Mouse (Mus musculus) embryonic facial prominence, embryonic 13.5 days (tissue): Measurements from ENCODE around the gene Tmem123. TPM values are rescaled to one million over a fixed set of nuclear protein-coding genes. Genes with fewer than 3 reads are reported as not detected.

Experiments used
- ATAC-seq: fragments of 200-750 bp; cut with Nextera tagmentation; 2 replicates; pipeline ENCODE4 v1.8.0; 2017; ENCODE audit warnings: low read depth; ENCODE audit not compliant: insufficient number of reproducible peaks, insufficient read depth, low FRiP score, low TSS enrichment
- H3K27ac ChIP-seq: fragments of 300-500 bp; sonication (generic); 2 replicates; pipeline ENCODE4 v1.5.1; 2015; ENCODE audit warnings: moderate library complexity, mild to moderate bottlenecking, inconsistent platforms
- H3K27me3 ChIP-seq: fragments of 300-500 bp; sonication (generic); 2 replicates; pipeline ENCODE4 v1.6.1; 2015; ENCODE audit warnings: mild to moderate bottlenecking, inconsistent platforms
- H3K36me3 ChIP-seq: fragments of 300-500 bp; sonication (generic); 2 replicates; pipeline ENCODE4 v1.6.1; 2015; ENCODE audit warnings: mild to moderate bottlenecking, inconsistent platforms
- H3K4me1 ChIP-seq: fragments of 300-500 bp; sonication (generic); 2 replicates; pipeline ENCODE4 v1.6.1; 2015; ENCODE audit warnings: inconsistent platforms
- H3K4me2 ChIP-seq: fragments of 300-500 bp; sonication (generic); 2 replicates; pipeline ENCODE4 v1.6.1; 2015; ENCODE audit warnings: moderate library complexity, mild to moderate bottlenecking, inconsistent platforms
- H3K4me3 ChIP-seq: fragments of 300-500 bp; sonication (generic); 2 replicates; pipeline ENCODE4 v1.5.1; 2015; ENCODE audit warnings: mild to moderate bottlenecking, inconsistent platforms
- H3K9ac ChIP-seq: fragments of 300-500 bp; sonication (generic); 2 replicates; pipeline ENCODE4 v1.6.1; 2015; ENCODE audit warnings: mild to moderate bottlenecking, inconsistent platforms
- H3K9me3 ChIP-seq: fragments of 300-500 bp; sonication (generic); 2 replicates; pipeline ENCODE4 v1.6.1; 2016; ENCODE audit warnings: inconsistent platforms
- WGBS: fragments of 180-500 bp; shearing (Covaris S2); methylation state at CpG from one replicate; pipeline ENCODE4 v1.1.7; 2015; ENCODE audit warnings: mixed read lengths; 5-methylcytosine and 5-hydroxymethylcytosine counted together
- polyA plus RNA-seq: library from polyadenylated mRNA; unstranded; fragments of >200 nt; fragmentation: Nextera tagmentation; extraction: Ambion mirVana; gene quantifications from 2 replicates; pipeline ENCODE4 v1.2.1, GENCODE M21; 2015

The Tmem123 gene
- polyA plus RNA-seq, 1 experiment from 2014 or later = 78.1 TPM

GRCm38 (mm10) chr9:7764463-7764871 lies 626 bp downstream of the Tmem123 start:
- H3K27ac ChIP-seq = peak overlapping the region; percentile 73
- peaks cover 23% of the 10 kb centered on the region for H3K4me1 ChIP-seq
- WGBS = under 1% methylated on average over 14 of the region's 14 CpGs
- peak; percentile 9; the same call in 1 of the 2 replicates for ATAC-seq
- H3K27me3 ChIP-seq = peaks cover 12% of the 10 kb centered on the region
- peak overlapping the region; percentile 84 for H3K9ac ChIP-seq
- peak overlapping the region; percentile 75 for H3K4me2 ChIP-seq
- peak overlapping the region; percentile 75 for H3K4me3 ChIP-seq
- H3K36me3 ChIP-seq = peaks cover 8% of the 10 kb centered on the region
- H3K9me3 ChIP-seq = peaks cover 2% of the 10 kb centered on the region; the same call in 1 of the 2 replicates

- ATAC-seq = no peak
- Histone ChIP-seq H3K4me3 (peak overlapping the region; percentile 75), H3K27ac (peak overlapping the region; percentile 16; the same call in 1 of the 2 replicates), H3K9me3 (no peaks in the 10 kb centered on the region), H3K4me2 (peak overlapping the region; percentile 75), H3K27me3 (peaks cover 12% of the 10 kb centered on the region), H3K9ac (0 out of 2 replicates have a peak overlapping the region, but pooled peaks have one; percentile 3), H3K36me3 (peaks cover 14% of the 10 kb centered on the region), H3K4me1 (peaks cover 23% of the 10 kb centered on the region)
- WGBS = 47% methylated on average over 3 of the region's 3 CpGs
Measured at GRCm38 (mm10) chr9:7765236-7765635, 1.4 kb downstream of the Tmem123 start.

GRCm38 (mm10) chr9:7766582-7766981 lies 2.7 kb downstream of the Tmem123 start:
- H3K4me1 ChIP-seq = peaks cover 23% of the 10 kb centered on the region
- H3K4me3 ChIP-seq = no peak overlapping the region
- WGBS = 68% methylated on average over 3 of the region's 3 CpGs
- no peak for ATAC-seq
- H3K27ac ChIP-seq = no peak overlapping the region
- H3K9me3 ChIP-seq = no peaks in the 10 kb centered on the region
- H3K36me3 ChIP-seq = peaks cover 18% of the 10 kb centered on the region
- H3K9ac ChIP-seq = no peak overlapping the region
- H3K27me3 ChIP-seq = peaks cover 12% of the 10 kb centered on the region
- no peak overlapping the region for H3K4me2 ChIP-seq

GRCm38 (mm10) chr9:7767526-7767925 lies 3.7 kb downstream of the Tmem123 start:
- Histone ChIP-seq H3K9ac (no peak overlapping the region), H3K4me3 (no peak overlapping the region), H3K36me3 (peaks cover 24% of the 10 kb centered on the region), H3K4me1 (peaks cover 30% of the 10 kb centered on the region), H3K9me3 (no peaks in the 10 kb centered on the region), H3K27ac (no peak overlapping the region), H3K4me2 (no peak overlapping the region), H3K27me3 (peaks cover 4% of the 10 kb centered on the region)
- WGBS = 44% methylated on average over 2 of the region's 2 CpGs
- no peak for ATAC-seq

- Histone ChIP-seq H3K4me1 (peaks cover 25% of the 10 kb centered on the region), H3K27me3 (no peaks in the 10 kb centered on the region), H3K4me2 (no peak overlapping the region), H3K36me3 (peaks cover 38% of the 10 kb centered on the region), H3K27ac (no peak overlapping the region), H3K9ac (no peak overlapping the region), H3K4me3 (no peak overlapping the region), H3K9me3 (no peaks in the 10 kb centered on the region)
- ATAC-seq = no peak
- 65% methylated on average over 4 of the region's 4 CpGs for WGBS
Measured at GRCm38 (mm10) chr9:7769081-7769480, 5.2 kb downstream of the Tmem123 start.

- Histone ChIP-seq H3K4me1 (peaks cover 23% of the 10 kb centered on the region), H3K27ac (no peak overlapping the region), H3K4me3 (no peak overlapping the region), H3K4me2 (no peak overlapping the region), H3K27me3 (no peaks in the 10 kb centered on the region), H3K9me3 (no peaks in the 10 kb centered on the region), H3K9ac (no peak overlapping the region), H3K36me3 (peaks cover 39% of the 10 kb centered on the region)
- 87% methylated on average over 5 of the region's 5 CpGs for WGBS
- ATAC-seq = no peak
Measured at GRCm38 (mm10) chr9:7769491-7769890, 5.7 kb downstream of the Tmem123 start.

- H3K4me2 ChIP-seq = no peak overlapping the region
- H3K4me3 ChIP-seq = no peak overlapping the region
- WGBS = 77% methylated on average over 2 of the region's 2 CpGs
- no peaks in the 10 kb centered on the region for H3K27me3 ChIP-seq
- H3K9ac ChIP-seq = no peak overlapping the region
- peaks cover 39% of the 10 kb centered on the region for H3K36me3 ChIP-seq
- H3K9me3 ChIP-seq = no peaks in the 10 kb centered on the region
- ATAC-seq = no peak
- H3K27ac ChIP-seq = no peak overlapping the region
- peaks cover 7% of the 10 kb centered on the region; the same call in 1 of the 2 replicates for H3K4me1 ChIP-seq
Measured at GRCm38 (mm10) chr9:7772361-7772760, 8.5 kb downstream of the Tmem123 start.

GRCm38 (mm10) chr9:7772773-7773454 lies 9.1 kb downstream of the Tmem123 start:
- H3K27me3 ChIP-seq = no peaks in the 10 kb centered on the region
- no peaks in the 10 kb centered on the region for H3K9me3 ChIP-seq
- H3K36me3 ChIP-seq = peaks cover 39% of the 10 kb centered on the region
- no peak overlapping the region for H3K4me2 ChIP-seq
- no peak overlapping the region for H3K9ac ChIP-seq
- WGBS = 70% methylated on average over 4 of the region's 4 CpGs
- no peak overlapping the region for H3K27ac ChIP-seq
- H3K4me1 ChIP-seq = peaks cover 7% of the 10 kb centered on the region; the same call in 1 of the 2 replicates
- no peak overlapping the region for H3K4me3 ChIP-seq
- no peak for ATAC-seq

- Histone ChIP-seq H3K9me3 (no peaks in the 10 kb centered on the region), H3K27me3 (no peaks in the 10 kb centered on the region), H3K36me3 (peaks cover 39% of the 10 kb centered on the region), H3K4me2 (no peak overlapping the region), H3K4me3 (no peak overlapping the region), H3K4me1 (peaks cover 7% of the 10 kb centered on the region; the same call in 1 of the 2 replicates), H3K9ac (no peak overlapping the region), H3K27ac (no peak overlapping the region)
- ATAC-seq = no peak
- WGBS = 93% methylated on average over 5 of the region's 5 CpGs
Measured at GRCm38 (mm10) chr9:7773686-7774085, 9.8 kb downstream of the Tmem123 start.

- no peaks in the 10 kb centered on the region for H3K27me3 ChIP-seq
- peaks cover 38% of the 10 kb centered on the region for H3K36me3 ChIP-seq
- no peak for ATAC-seq
- no peaks in the 10 kb centered on the region for H3K9me3 ChIP-seq
- no peak overlapping the region for H3K4me2 ChIP-seq
- peaks cover 7% of the 10 kb centered on the region; the same call in 1 of the 2 replicates for H3K4me1 ChIP-seq
- no peak overlapping the region for H3K9ac ChIP-seq
- H3K27ac ChIP-seq = no peak overlapping the region
- 89% methylated on average over 10 of the region's 10 CpGs for WGBS
- no peak overlapping the region for H3K4me3 ChIP-seq
Measured at GRCm38 (mm10) chr9:7774538-7774937, 10.7 kb downstream of the Tmem123 start.

- Histone ChIP-seq H3K27ac (no peak overlapping the region), H3K9me3 (no peaks in the 10 kb centered on the region), H3K9ac (no peak overlapping the region), H3K27me3 (no peaks in the 10 kb centered on the region), H3K4me1 (peaks cover 7% of the 10 kb centered on the region; the same call in 1 of the 2 replicates), H3K4me2 (no peak overlapping the region), H3K4me3 (no peak overlapping the region), H3K36me3 (peaks cover 35% of the 10 kb centered on the region)
- WGBS = 88% methylated on average over 2 of the region's 2 CpGs
- ATAC-seq = no peak
Measured at GRCm38 (mm10) chr9:7775011-7775410, 11.2 kb downstream of the Tmem123 start.

- WGBS = 83% methylated on average over 3 of the region's 3 CpGs
- peaks cover 29% of the 10 kb centered on the region for H3K36me3 ChIP-seq
- no peaks in the 10 kb centered on the region for H3K9me3 ChIP-seq
- no peak overlapping the region for H3K9ac ChIP-seq
- H3K4me1 ChIP-seq = peaks cover 7% of the 10 kb centered on the region; the same call in 1 of the 2 replicates
- H3K4me2 ChIP-seq = no peak overlapping the region
- no peaks in the 10 kb centered on the region for H3K27me3 ChIP-seq
- ATAC-seq = no peak
- H3K4me3 ChIP-seq = no peak overlapping the region
- no peak overlapping the region for H3K27ac ChIP-seq
Measured at GRCm38 (mm10) chr9:7775986-7776385, 12.1 kb downstream of the Tmem123 start.
